Mouse (Mus musculus) lung, adult 2 months (tissue): ENCODE measurements around the gene Pcolce. TPM values are rescaled to one million over a fixed set of nuclear protein-coding genes. Genes with fewer than 3 reads are reported as not detected.
A peak's percentile ranks its signal among the peaks of the same experiment; 100 is the strongest.

ENCODE experiments used
- DNase-seq: peaks from one replicate; pipeline ENCODE4 v3.0.0; 2022
- H3K4me1 ChIP-seq: fragments of 200-500 bp; 2 replicates; pipeline ENCODE4 v1.6.1; 2011; ENCODE audit warnings: low read length; ENCODE audit not compliant: control insufficient read depth, insufficient read depth
- H3K4me3 ChIP-seq: fragments of 200-500 bp; replicated peaks from 2 replicates; pipeline ENCODE3; 2011; ENCODE audit warnings: low read depth, mild to moderate bottlenecking, control low read depth, low read length; ENCODE audit errors: extremely low read depth
- CTCF ChIP-seq: fragments of 200-500 bp; IDR thresholded peaks from 2 replicates; pipeline ENCODE4 v1.5.1; 2011; ENCODE audit warnings: mild to moderate bottlenecking, low read length, control low read depth; ENCODE audit not compliant: insufficient read depth
- POLR2A ChIP-seq: fragments of 200-500 bp; IDR thresholded peaks from 2 replicates; pipeline ENCODE4 v1.6.1; 2011; ENCODE audit warnings: low read depth, mild to moderate bottlenecking, control low read depth, low read length, borderline replicate concordance; ENCODE audit errors: extremely low read depth
- WGBS: fragments of 180-500 bp; shearing (Covaris S2); methylation state at CpG from one replicate; pipeline ENCODE4 v1.1.7; 2018; 5-methylcytosine and 5-hydroxymethylcytosine counted together
- polyA plus RNA-seq: library from polyadenylated mRNA; depleted of rRNA; stranded (reverse); fragments of >200 nt; gene quantifications from 2 replicates; pipeline ENCODE4 v1.2.3, GENCODE M21; 2012

The Pcolce gene
- polyA plus RNA-seq, 1 experiment: 290 TPM

DNA sequence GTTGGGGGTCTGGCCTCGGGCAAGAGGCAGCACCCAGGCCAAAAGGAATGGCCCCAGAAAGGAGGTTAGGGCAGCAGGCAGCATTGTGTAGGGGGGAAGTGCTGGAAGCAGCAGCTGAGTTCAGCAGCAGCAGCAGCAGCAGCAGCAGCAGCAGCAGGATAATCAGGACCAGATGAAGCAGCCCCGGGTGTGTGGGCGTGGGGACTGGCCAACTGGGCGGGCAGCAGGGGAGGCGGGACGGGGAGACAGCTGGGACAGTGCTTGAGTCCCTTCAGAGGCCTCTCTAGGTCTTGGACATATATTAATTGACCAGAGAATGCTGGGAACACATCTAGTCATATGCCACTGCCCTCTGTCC is 2.4 kb downstream of the Pcolce start:
- no peak for TF ChIP-seq CTCF
- no peak for TF ChIP-seq POLR2A
- peak; percentile 33 for DNase-seq
- WGBS: 32% methylated on average over 6 of the region's 6 CpGs
- Histone ChIP-seq H3K4me3 (peak overlapping the region; percentile 56), H3K4me1 (peaks cover 10% of the 10 kb centered on the region; the same call in 1 of the 2 replicates)

DNA sequence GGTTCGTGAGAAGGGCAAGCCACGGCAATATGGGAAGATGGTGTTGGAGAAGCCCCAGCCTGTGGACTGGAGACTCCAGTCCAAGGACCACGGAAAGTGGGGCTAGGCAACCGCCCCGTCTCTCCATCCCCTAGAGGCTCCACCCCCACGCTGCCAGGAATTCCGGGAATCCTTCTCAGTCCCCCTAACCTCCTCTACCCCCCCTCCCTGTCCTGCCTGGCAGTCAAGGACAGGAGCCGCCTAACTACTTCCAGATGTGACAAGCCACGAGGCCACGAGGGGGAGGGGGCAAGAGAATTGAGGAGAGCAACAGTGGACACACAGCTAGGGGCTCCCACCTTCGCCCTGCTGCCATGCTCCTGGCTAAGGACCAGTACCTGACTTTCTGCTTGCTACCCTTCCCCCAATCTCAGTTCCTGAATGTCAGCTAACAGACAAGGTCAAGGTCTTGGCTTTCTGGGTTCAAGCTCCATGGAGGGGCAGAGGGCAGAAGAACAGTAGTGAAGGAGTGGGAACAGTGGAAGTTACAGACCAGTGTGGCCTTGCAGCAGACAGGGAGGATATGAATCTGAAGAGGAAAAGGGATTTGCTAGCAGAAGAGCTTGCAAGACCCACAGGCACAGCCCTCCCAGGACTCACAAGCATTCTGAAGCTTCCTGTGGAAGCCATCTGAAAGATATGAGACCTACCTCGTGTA is 2.9 kb downstream of the Pcolce start:
- WGBS: 11% methylated on average over 12 of the region's 12 CpGs
- peak overlapping the region; percentile 66 for H3K4me3 ChIP-seq
- DNase-seq: peak; percentile 65
- TF ChIP-seq POLR2A (no peak), CTCF (no peak)
- H3K4me1 ChIP-seq: peaks cover 10% of the 10 kb centered on the region; the same call in 1 of the 2 replicates

GRCm38 (mm10) chr5:137610056-137610455 is 3.5 kb downstream of the Pcolce start:
- 59% methylated on average over 4 of the region's 4 CpGs for WGBS
- TF ChIP-seq POLR2A (no peak), CTCF (no peak)

GRCm38 (mm10) chr5:137609292-137609691 is 4.3 kb downstream of the Pcolce start:
- H3K4me1 ChIP-seq: peaks cover 10% of the 10 kb centered on the region; the same call in 1 of the 2 replicates
- DNase-seq: no peak
- 64% methylated on average over 3 of the region's 3 CpGs for WGBS
- no peak for TF ChIP-seq POLR2A
- TF ChIP-seq CTCF: no peak
- H3K4me3 ChIP-seq: no peak overlapping the region

More at GRCm38 (mm10) chr5:137610056-137610455, 3.5 kb downstream of the Pcolce start:
- H3K4me1 ChIP-seq: peaks cover 10% of the 10 kb centered on the region; the same call in 1 of the 2 replicates
- peak overlapping the region; percentile 66 for H3K4me3 ChIP-seq
- no peak for DNase-seq

DNA sequence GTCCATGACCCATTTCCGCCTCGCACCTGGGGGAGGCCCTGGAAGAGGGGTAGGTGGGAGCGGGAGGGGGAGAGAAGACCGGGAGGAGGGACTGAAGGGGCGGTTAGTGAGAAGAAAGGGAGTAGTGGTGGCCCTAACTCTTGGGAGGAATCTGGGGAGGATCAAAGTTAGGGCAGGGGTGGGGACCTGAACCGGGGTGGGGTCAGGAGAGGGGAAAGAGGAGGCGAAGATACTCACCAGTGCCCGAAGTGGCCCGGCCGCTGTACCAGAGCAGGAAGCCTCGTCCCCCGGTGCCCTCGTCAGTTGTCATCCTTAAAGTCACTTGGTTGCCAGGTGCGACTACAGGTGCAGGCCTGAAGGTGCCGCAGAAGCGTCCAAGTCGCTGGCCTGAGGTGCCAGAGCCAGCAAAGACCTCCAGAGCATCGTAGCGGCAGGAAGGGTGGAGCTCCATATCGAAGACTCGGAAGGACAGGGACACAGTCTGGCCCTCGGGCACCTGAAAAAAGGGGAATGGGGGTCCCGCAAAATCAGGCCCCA is 4.9 kb downstream of the Pcolce start:
- DNase-seq: peak; percentile 26
- 42% methylated on average over 22 of the region's 23 CpGs for WGBS
- Histone ChIP-seq H3K4me3 (no peak overlapping the region), H3K4me1 (peaks cover 10% of the 10 kb centered on the region; the same call in 1 of the 2 replicates)
- TF ChIP-seq POLR2A (no peak), CTCF (peak; percentile 19; the same call in 1 of the 2 replicates)

DNA sequence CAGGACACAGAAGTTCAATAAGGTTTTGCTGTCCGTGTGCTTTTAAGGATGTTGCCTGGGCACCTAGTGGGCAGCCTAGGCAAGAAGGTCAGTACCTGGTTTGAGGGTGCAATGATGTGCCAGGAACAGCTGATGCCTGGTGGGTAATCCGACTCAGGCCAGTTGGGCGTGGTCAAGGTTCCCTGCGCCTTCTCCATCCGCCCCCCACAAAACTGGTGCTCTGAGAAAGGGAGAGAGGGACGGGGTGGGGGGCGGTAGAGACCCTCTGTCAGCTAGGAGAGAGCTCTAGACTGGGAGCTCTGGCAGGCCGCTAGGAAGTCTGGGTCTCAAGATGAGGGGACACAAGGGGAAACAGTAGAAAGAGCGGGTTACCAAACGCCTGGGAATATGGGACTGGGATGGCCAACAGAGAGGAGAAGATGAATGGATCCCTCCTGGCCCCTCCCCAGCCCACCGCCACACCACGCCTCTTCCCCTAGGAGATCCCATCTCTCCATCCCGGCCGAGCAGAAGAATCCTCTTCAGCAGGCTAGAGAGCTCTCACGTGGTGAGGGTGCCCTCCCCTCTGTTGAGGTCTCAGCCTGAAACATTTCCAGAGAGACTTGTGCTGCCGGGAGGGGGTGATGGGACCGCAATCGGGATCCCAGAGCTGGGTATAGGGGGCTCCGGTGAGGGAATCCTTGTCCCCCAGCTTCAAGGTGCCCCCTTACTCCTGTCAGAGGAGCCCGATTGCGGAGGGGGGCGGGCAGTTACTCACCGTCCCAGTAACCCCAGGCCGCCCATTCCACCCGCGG is 5.5 kb downstream of the Pcolce start:
- DNase-seq: peak; percentile 32
- Histone ChIP-seq H3K4me1 (peaks cover 10% of the 10 kb centered on the region; the same call in 1 of the 2 replicates), H3K4me3 (no peak overlapping the region)
- TF ChIP-seq CTCF (no peak), POLR2A (no peak)
- 48% methylated on average over 26 of the region's 26 CpGs for WGBS

DNA sequence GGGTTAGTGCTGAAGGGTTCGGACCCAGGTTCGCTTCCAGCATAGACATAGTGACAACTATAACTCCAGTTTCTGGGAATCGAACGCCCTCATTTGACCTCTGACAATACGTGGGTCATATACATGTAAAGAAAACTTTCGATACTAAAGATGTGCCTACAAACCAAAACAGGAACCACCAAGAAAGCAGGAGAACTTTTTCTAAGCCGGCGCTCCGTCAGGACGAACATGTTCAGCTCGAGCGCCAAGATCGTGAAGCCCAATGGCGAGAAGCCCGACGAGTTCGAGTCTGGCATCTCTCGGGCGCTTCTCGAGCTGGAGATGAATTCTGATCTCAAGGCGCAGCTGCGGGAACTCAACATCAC is 12.2 kb downstream of the Pcolce start:
- TF ChIP-seq CTCF (no peak), POLR2A (0 out of 2 replicates have a peak, but pooled peaks have one; percentile 17)
- under 1% methylated on average over 22 of the region's 22 CpGs for WGBS
- peaks cover 10% of the 10 kb centered on the region for H3K4me1 ChIP-seq
- H3K4me3 ChIP-seq: peak overlapping the region; percentile 58
- DNase-seq: peak; percentile 38

GRCm38 (mm10) chr5:137600619-137601364 is 12.8 kb downstream of the Pcolce start, which contains the start of gene Mospd3:
Gene Mospd3 (minus strand): TSS chr5:137601058.
- peak; percentile 97 for DNase-seq
- H3K4me3 ChIP-seq: peak within 1 kb of the TSS; percentile 91
- no peak for TF ChIP-seq CTCF
- peak; percentile 56; the same call in 1 of the 2 replicates for TF ChIP-seq POLR2A
- under 1% methylated on average over 41 of the region's 41 CpGs for WGBS
- peaks cover 10% of the 10 kb centered on the region for H3K4me1 ChIP-seq

DNA sequence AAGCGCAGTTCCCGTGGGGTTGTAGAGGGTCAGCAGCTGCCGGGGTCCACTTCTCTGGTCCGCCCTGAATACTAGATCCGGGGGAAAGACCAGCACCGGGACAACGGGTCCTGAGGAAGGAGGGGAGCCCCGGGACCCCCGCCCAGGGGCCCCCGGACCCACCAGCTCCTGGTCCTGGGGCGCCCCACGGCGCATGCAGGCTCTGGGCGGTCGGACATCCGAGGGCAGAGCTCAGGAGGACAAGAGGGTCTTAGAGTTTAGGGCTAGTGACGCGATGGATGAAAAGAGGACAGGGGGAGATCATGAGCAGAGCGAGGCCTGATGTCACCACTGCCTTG is 13.3 kb downstream of the Pcolce start:
- WGBS: 0% methylated on average over 19 of the region's 19 CpGs
- DNase-seq: no peak
- Histone ChIP-seq H3K4me1 (peaks cover 10% of the 10 kb centered on the region), H3K4me3 (peak overlapping the region; percentile 91)
- TF ChIP-seq POLR2A: no peak
- no peak for TF ChIP-seq CTCF
